Mouse (Mus musculus): ENCODE data around the gene Usp5.

GRCm38 (mm10) chr6:124863658-124864298, 34.5 kb upstream of the Usp5 start, which contains the start of gene Gpr162:
- no peak for TF ChIP-seq EP300 (IDR thresholded peaks at IDR 0.05)
- peak; percentile 30 for TF ChIP-seq CTCF (IDR thresholded peaks at IDR 0.05)

All from lung, postnatal 0 days (tissue).